Mouse (Mus musculus) CD4-positive naive resting alpha-beta T cell, adult 57 days (primary cell): Measurements from ENCODE around the gene Ccdc127. TPM values are rescaled to one million over a fixed set of nuclear protein-coding genes. Genes with fewer than 3 reads are reported as not detected.

Experiments
- total RNA-seq: library from RNA; stranded (reverse); gene quantifications from one replicate; pipeline ENCODE4 v1.2.4, GENCODE M21; 2023

The Ccdc127 gene
- total RNA-seq = 28.4 TPM

DNA sequence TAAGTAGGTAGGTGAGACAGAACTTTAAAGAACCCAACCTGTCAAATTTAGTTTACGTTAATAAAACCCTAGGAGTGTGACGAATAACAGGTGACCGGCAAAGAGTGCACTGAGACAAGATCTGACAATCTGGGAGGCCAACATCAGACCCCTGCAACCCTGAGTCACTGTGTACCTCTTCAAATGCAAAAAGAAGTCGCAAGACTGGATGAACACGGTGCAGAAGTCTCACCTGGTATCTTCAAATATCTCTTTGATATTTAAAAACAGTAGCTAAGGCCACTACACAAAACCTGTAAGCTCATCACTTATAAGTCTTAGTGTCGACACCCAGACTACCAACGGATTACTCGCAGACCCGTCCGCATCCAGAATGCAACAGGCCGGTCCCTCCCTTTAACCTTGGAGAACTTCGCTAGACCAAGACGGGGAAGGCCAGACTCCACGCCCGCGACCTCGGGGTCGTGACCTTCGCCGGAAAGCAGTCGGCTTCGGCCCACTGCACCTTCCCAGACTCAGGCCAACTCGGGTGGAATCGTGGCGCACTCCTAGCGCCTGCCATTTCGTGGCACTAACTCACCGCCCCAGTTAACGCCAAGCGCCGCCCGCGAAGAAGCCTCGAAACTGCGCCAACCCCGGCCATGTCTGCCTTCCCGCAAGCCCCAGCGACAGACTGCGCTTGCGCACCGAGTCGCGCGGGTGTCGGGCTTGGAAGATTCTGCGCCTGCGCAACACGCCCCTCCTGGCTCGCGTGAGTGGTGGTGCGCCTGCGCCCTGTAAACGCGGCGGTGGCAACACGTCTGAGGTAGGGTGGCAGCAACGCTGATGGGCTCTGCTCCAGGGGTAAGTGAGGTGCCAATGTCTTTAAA, at the start of gene Ccdc127, which contains the start of gene Sdha:
Gene Ccdc127 (plus strand): TSS at position 744 of the 869 bp plus-strand sequence.
Gene Sdha (minus strand): TSS at position 715 of the 869 bp plus-strand sequence.

DNA sequence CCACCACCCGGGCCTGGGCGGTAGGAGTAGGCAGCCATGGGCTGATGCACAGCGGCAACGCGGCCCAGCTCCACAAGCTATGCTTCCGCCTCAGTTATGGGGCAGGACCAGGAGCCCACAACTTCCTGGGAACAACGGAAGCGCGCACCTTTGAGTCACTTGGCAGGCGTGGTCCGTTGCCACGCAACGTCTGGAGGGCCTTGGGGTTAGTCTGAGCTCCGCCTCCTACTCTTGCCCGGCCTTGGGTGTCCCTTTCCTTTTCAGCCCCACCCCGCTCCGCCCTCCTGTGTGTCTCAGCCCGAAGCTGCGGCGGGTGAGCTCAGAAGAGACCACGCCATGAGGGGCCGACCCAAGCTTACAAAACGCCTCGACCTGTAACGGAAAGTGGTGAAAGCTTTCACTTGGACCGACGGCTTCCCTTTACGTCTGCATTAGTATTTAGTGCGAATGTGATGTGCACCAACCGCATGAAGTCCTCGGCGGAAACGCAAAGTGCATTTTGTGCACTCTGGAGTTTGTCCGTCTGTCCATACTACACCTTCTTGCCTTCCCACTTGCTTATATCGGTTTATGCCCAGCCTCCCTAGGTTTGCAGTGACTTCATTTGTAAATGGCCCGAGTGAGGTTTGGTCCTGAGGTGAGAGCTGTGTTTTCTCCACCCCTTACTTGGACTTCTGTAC, 32.8 kb upstream of the Ccdc127 start, which contains the start of gene Pdcd6:
Gene Pdcd6 (minus strand): TSS at position 411 of the 680 bp plus-strand sequence.

DNA sequence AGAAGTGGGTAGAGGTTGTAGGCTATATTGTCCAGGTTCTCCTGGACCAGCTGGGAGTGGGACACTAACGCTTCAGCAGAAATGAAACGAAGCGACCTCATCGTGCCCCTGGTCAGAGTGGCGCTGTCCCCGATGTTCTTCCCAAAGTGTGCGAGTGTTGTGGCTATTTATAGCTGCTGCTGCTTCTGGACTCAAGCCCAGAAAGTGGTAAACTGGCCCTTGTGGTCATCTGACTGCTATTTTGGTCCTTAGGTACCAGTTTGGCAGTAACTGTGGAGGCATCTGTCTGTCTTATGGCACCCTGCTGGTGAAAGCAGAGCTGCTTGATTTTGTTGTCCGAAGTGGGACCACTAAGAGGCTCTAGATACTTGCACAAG, 13.7 kb downstream of the Ccdc127 start, which contains the start of gene Lrrc14b:
Gene Lrrc14b (minus strand): TSS at position 147 of the 377 bp plus-strand sequence.

GRCm38 (mm10) chr13:74390371-74390990, 40.4 kb downstream of the Ccdc127 start, which contains the start of gene Zfp72:
Zfp72 (minus strand) TSS chr13:74390836.

DNA sequence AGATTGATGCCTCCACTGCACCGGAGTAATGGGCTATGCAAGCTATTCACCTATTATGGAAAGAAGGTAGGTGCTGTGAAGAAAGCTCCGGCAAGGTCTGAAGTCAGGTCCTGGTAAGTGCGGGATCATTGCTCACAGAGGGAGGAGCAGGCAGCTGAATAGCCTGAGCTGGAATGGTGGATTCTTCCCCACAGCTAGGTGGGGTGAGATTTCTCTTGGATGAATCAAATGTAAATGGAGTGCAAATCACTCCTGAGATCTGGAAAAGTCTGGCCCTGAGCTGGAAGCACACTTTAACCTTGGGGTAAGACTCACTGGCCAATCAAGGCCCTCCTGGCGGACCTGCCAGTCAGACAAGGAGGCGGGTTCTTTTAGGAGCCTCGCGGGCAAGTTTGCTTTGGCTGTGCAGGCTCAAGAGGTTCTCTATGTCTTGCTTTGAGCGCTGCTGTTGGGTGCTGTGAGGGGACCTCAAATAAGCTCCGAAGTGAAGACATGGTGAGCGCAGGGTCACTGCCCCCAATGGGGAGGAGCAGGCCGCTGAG, 49.3 kb downstream of the Ccdc127 start, which contains the start of gene Ftl1-ps1:
Gene Ftl1-ps1 (plus strand): TSS at position 397 of the 542 bp plus-strand sequence.

Other genes starting within 250 kb of the Ccdc127 start
- gene Slc9a3, start 228.9 kb upstream of the Ccdc127 start, total RNA-seq = not detected
- 60.5 TPM for gene Exoc3, start 141.6 kb upstream of the Ccdc127 start, total RNA-seq
- gene Ahrr, start 58.0 kb upstream of the Ccdc127 start, total RNA-seq = 0.62 TPM
- gene Pdcd6, start 32.7 kb upstream of the Ccdc127 start, total RNA-seq = 116 TPM
- gene Sdha, start within 50 bp of the Ccdc127 start, total RNA-seq = 140 TPM
- not detected for gene Lrrc14b, start 13.7 kb downstream of the Ccdc127 start, total RNA-seq
- 0.80 TPM for gene Zfp72, start 40.5 kb downstream of the Ccdc127 start, total RNA-seq
- 438 TPM for gene Ftl1-ps1, start 49.4 kb downstream of the Ccdc127 start, total RNA-seq
- gene Zfp825, start 143.7 kb downstream of the Ccdc127 start, total RNA-seq = 5.4 TPM